Mouse (Mus musculus) forebrain, embryonic 14.5 days (tissue): ENCODE results near the gene Bean1. TPM values are rescaled to one million over a fixed set of nuclear protein-coding genes. Genes with fewer than 3 reads are reported as not detected.
A peak's percentile ranks its signal among the peaks of the same experiment; 100 is the strongest.

ENCODE experiments used
- ATAC-seq: fragments of 200-750 bp; cut with Nextera tagmentation; 2 replicates; pipeline ENCODE4 v1.8.0; 2017; ENCODE audit warnings: mild to moderate bottlenecking, moderate library complexity
- DNase-seq: peaks from one replicate; pipeline ENCODE4 v3.0.0-alpha.2; 2015; ENCODE audit warnings: low spot score
- H3K27ac ChIP-seq: fragments of 300-500 bp; sonication (generic); 2 replicates; pipeline ENCODE4 v1.5.1; 2014; ENCODE audit warnings: low read depth, mild to moderate bottlenecking, control low read depth, low read length, moderate library complexity
- H3K27me3 ChIP-seq: fragments of 300-500 bp; sonication (generic); replicated peaks from 2 replicates; pipeline ENCODE4 v1.6.1; 2014; ENCODE audit warnings: low read length, control low read depth, mixed read lengths; ENCODE audit not compliant: control insufficient read depth, insufficient read depth
- H3K36me3 ChIP-seq: fragments of 300-500 bp; sonication (generic); 2 replicates; pipeline ENCODE4 v1.6.1; 2014; ENCODE audit warnings: low read length, control low read depth; ENCODE audit not compliant: control insufficient read depth, insufficient read depth
- H3K4me1 ChIP-seq: fragments of 300-500 bp; sonication (generic); 2 replicates; pipeline ENCODE4 v1.6.1; 2014; ENCODE audit warnings: antibody characterized with exemption, low read length, control low read depth; ENCODE audit not compliant: control insufficient read depth, insufficient read depth
- H3K4me2 ChIP-seq: fragments of 300-500 bp; sonication (generic); 2 replicates; pipeline ENCODE4 v1.6.1; 2014; ENCODE audit warnings: mild to moderate bottlenecking, control low read depth, low read length
- H3K4me3 ChIP-seq: fragments of 300-500 bp; sonication (generic); 2 replicates; pipeline ENCODE4 v1.5.1; 2014; ENCODE audit warnings: low read depth, low read length, control low read depth
- H3K9ac ChIP-seq: fragments of 300-500 bp; sonication (generic); 2 replicates; pipeline ENCODE4 v1.6.1; 2014; ENCODE audit warnings: mild to moderate bottlenecking, low read length, control low read depth, moderate library complexity
- H3K9me3 ChIP-seq: fragments of 300-500 bp; sonication (generic); replicated peaks from 2 replicates; pipeline ENCODE4 v1.6.1; 2016; ENCODE audit warnings: low read length, control low read depth, mixed read lengths; ENCODE audit not compliant: control insufficient read depth
- WGBS: fragments of 180-500 bp; shearing (Covaris S2); extraction: QIAGEN DNeasy Blood & Tissue Kit; methylation state at CpG from one replicate; pipeline ENCODE4 v1.1.7; 2014; 5-methylcytosine and 5-hydroxymethylcytosine counted together
- polyA plus RNA-seq: library from polyadenylated mRNA; unstranded; fragments of >200 nt; fragmentation: Nextera tagmentation; extraction: Ambion mirVana; gene quantifications from 2 replicates; pipeline ENCODE4 v1.2.1, GENCODE M21; 2014

The Bean1 gene
- polyA plus RNA-seq, 1 experiment from 2014 or later = 1.8 TPM

- peaks cover 9% of the 10 kb centered on the region for H3K4me1 ChIP-seq
- ATAC-seq (no peak), DNase-seq (no peak)
- WGBS = 94% methylated on average over 4 of the region's 4 CpGs
- H3K4me3 ChIP-seq = no peak overlapping the region
- no peaks in the 10 kb centered on the region for H3K9me3 ChIP-seq
- no peak overlapping the region for H3K4me2 ChIP-seq
- H3K27ac ChIP-seq = no peak overlapping the region
- H3K9ac ChIP-seq = no peak overlapping the region
- H3K36me3 ChIP-seq = peaks cover 27% of the 10 kb centered on the region
- no peaks in the 10 kb centered on the region for H3K27me3 ChIP-seq
Measured at GRCm38 (mm10) chr8:104246621-104247020, 76.4 kb downstream of the Bean1 start.

DNA sequence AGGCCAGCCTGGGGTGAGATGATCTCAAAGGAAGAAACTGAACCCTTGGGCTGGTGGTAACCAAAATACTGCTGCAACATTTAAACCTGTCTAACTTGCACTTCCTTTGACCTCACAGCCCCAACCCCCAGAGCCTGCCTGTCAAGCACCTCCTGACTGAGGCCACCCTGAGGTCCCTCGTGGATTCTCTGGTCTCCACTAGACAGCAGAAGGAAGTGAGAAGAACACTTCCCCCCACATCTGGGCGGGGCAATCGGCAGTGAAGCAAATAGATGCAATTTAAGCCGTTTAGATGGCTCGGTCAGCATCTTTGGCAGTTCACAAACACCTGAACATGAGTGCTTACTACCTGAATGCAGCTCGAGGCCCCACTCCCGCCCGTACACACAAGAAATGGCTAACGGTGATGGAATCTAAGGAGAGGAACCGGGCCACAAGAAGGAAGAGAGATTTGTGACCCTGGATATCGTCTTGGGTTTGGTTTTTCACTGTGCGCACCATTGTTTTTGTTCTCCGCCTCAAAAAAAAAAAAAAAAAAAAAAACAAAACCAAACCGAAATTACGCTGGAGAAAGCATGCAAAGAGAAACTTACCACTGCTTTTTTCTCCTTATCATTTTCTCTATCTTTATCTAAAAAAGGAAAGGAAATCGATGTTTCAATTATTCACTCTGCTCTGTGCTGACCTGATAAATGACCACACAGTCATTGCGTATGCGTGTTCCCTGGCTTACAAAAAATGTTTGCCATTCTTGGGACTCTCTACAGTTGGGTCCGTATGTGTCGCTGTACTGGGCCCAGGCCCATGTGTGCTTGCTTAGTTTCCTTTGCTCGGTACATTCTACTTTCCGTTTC is 77.0 kb downstream of the Bean1 start:
- DNase-seq (no peak), ATAC-seq (no peak)
- no peak overlapping the region for H3K27ac ChIP-seq
- peaks cover 11% of the 10 kb centered on the region for H3K4me1 ChIP-seq
- H3K9ac ChIP-seq = peak overlapping the region; percentile 86
- peak overlapping the region; percentile 84 for H3K4me3 ChIP-seq
- peak overlapping the region; percentile 86 for H3K4me2 ChIP-seq
- peaks cover 20% of the 10 kb centered on the region for H3K36me3 ChIP-seq
- 76% methylated on average over 22 of the region's 22 CpGs for WGBS
- H3K27me3 ChIP-seq = no peaks in the 10 kb centered on the region
- H3K9me3 ChIP-seq = no peaks in the 10 kb centered on the region

DNA sequence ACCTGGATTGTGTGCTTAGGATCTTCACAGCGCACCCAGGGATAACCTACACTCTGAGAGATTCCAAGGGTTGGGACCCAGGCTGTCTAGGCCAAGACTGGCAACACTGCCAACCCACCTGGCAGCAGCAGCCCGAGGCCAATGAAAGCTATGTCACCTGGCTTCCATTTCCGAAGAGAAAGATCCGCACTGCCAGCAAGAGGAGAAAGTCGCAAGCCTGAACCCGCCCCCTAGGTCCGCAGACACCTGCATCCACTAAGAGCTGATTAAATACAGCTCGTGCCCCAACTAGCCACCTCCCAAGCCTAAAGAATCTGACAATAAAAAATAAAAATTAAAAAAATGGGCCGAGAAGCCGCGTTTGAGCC is 77.7 kb downstream of the Bean1 start:
- peak overlapping the region; percentile 84 for H3K4me3 ChIP-seq
- no peak overlapping the region for H3K27ac ChIP-seq
- H3K27me3 ChIP-seq = no peaks in the 10 kb centered on the region
- WGBS = 5% methylated on average over 11 of the region's 11 CpGs
- DNase-seq (no peak), ATAC-seq (no peak; the same call in none of the 2 replicates)
- peaks cover 14% of the 10 kb centered on the region for H3K36me3 ChIP-seq
- H3K4me1 ChIP-seq = peaks cover 11% of the 10 kb centered on the region
- H3K9ac ChIP-seq = peak overlapping the region; percentile 86
- peak overlapping the region; percentile 86 for H3K4me2 ChIP-seq
- no peaks in the 10 kb centered on the region for H3K9me3 ChIP-seq

- H3K4me2 ChIP-seq = peak within 1 kb of the TSS; percentile 86
- H3K4me3 ChIP-seq = peak within 1 kb of the TSS; percentile 84
- DNase-seq = peak; percentile 87
- H3K36me3 ChIP-seq = peaks cover 10% of the 10 kb centered on the region
- H3K27me3 ChIP-seq = no peaks in the 10 kb centered on the region
- no peaks in the 10 kb centered on the region for H3K9me3 ChIP-seq
- H3K9ac ChIP-seq = peak within 1 kb of the TSS; percentile 86
- WGBS = under 1% methylated on average over 28 of the region's 28 CpGs
- no peak within 1 kb of the TSS; the same call in 1 of the 2 replicates for H3K27ac ChIP-seq
- peaks cover 11% of the 10 kb centered on the region for H3K4me1 ChIP-seq
- peak; percentile 92 for ATAC-seq
Measured at GRCm38 (mm10) chr8:104248276-104248675, 78.0 kb downstream of the Bean1 start, which contains the start of gene Tk2. Gene Tk2, minus strand, starts transcription at chr8:104248558.

- no peak for ATAC-seq
Measured at GRCm38 (mm10) chr8:104249442-104249996, 79.3 kb downstream of the Bean1 start.

GRCm38 (mm10) chr8:104250439-104251367 is 80.5 kb downstream of the Bean1 start, which contains the start of gene Cklf:
Gene Cklf, plus strand, starts transcription at chr8:104250861.
- H3K4me2 ChIP-seq = peak within 1 kb of the TSS; percentile 78
- WGBS = 4% methylated on average over 41 of the region's 41 CpGs

More at GRCm38 (mm10) chr8:104249442-104249996, 79.3 kb downstream of the Bean1 start:
- Histone ChIP-seq H3K36me3 (peaks cover 5% of the 10 kb centered on the region), H3K27ac (no peak overlapping the region), H3K4me1 (peaks cover 11% of the 10 kb centered on the region), H3K4me3 (no peak overlapping the region), H3K9me3 (no peaks in the 10 kb centered on the region), H3K9ac (no peak overlapping the region), H3K4me2 (no peak overlapping the region), H3K27me3 (no peaks in the 10 kb centered on the region)
- WGBS = 88% methylated on average over 7 of the region's 7 CpGs
- DNase-seq = no peak

DNA sequence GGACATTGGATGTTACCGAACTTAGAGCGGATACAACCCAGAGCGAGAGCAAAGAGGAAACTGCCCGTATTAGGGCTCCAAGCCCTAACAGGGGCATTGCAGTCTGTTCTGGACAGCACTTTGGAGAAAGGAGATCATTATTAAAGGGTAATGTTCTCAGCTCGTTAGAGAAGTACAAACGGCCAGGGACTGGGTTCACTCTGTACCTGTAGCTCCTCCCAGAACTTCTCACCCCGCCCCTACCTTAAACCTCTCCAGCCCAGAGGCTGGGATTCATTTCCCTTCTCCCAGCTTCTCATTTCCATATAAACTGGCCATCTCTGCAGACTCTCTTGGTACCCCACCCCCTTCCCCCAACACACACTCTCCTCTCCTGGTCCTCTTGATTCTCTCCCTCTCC is 81.2 kb downstream of the Bean1 start:
- Histone ChIP-seq H3K9ac (peak overlapping the region; percentile 71), H3K9me3 (no peaks in the 10 kb centered on the region), H3K27me3 (no peaks in the 10 kb centered on the region), H3K4me3 (peak overlapping the region; percentile 62), H3K4me1 (peaks cover 11% of the 10 kb centered on the region), H3K4me2 (peak overlapping the region; percentile 78), H3K27ac (no peak overlapping the region), H3K36me3 (no peaks in the 10 kb centered on the region)
- peak; percentile 6 for DNase-seq
- ATAC-seq = no peak
- under 1% methylated on average over 7 of the region's 7 CpGs for WGBS

More at GRCm38 (mm10) chr8:104250439-104251367, 80.5 kb downstream of the Bean1 start, which contains the start of gene Cklf:
- Histone ChIP-seq H3K9ac (peak within 1 kb of the TSS; percentile 71), H3K4me3 (peak within 1 kb of the TSS; percentile 62), H3K36me3 (no peaks in the 10 kb centered on the region), H3K27ac (peak within 1 kb of the TSS; percentile 55; the same call in 1 of the 2 replicates), H3K9me3 (no peaks in the 10 kb centered on the region), H3K4me1 (peaks cover 11% of the 10 kb centered on the region), H3K27me3 (no peaks in the 10 kb centered on the region)
- DNase-seq (peak; percentile 93), ATAC-seq (peak; percentile 85)

- Histone ChIP-seq H3K36me3 (peaks cover 1% of the 10 kb centered on the region; the same call in 1 of the 2 replicates), H3K9ac (no peak overlapping the region), H3K4me3 (no peak overlapping the region), H3K27ac (no peak overlapping the region), H3K4me2 (no peak overlapping the region), H3K9me3 (no peaks in the 10 kb centered on the region), H3K4me1 (peaks cover 5% of the 10 kb centered on the region; the same call in 1 of the 2 replicates), H3K27me3 (no peaks in the 10 kb centered on the region)
- ATAC-seq = no peak
- DNase-seq = peak; percentile 10
- WGBS = 87% methylated on average over 3 of the region's 3 CpGs
Measured at GRCm38 (mm10) chr8:104253016-104253415, 82.8 kb downstream of the Bean1 start.
